Mouse (Mus musculus) olfactory bulb, adult 2 months (tissue): ENCODE data around the gene Stau1. TPM values are rescaled to one million over a fixed set of nuclear protein-coding genes. Genes with fewer than 3 reads are reported as not detected.
A peak's percentile ranks its signal among the peaks of the same experiment; 100 is the strongest.

Experiments
- H3K27ac ChIP-seq: fragments of 200-500 bp; 2 replicates; pipeline ENCODE4 v1.5.1; 2012; ENCODE audit warnings: low read depth, low read length; ENCODE audit not compliant: insufficient read depth
- H3K4me1 ChIP-seq: fragments of 200-500 bp; 2 replicates; pipeline ENCODE4 v1.6.1; 2012; ENCODE audit warnings: low read length; ENCODE audit not compliant: control insufficient read depth, insufficient read depth
- H3K4me3 ChIP-seq: fragments of 200-500 bp; 2 replicates; pipeline ENCODE4 v1.5.1; 2012; ENCODE audit warnings: mild to moderate bottlenecking, low read depth, low read length, moderate library complexity; ENCODE audit not compliant: insufficient read depth
- CTCF ChIP-seq: fragments of 200-500 bp; IDR thresholded peaks from 2 replicates; pipeline ENCODE4 v1.5.1; 2012; ENCODE audit warnings: low read depth, mild to moderate bottlenecking, low read length, moderate library complexity; ENCODE audit not compliant: insufficient read depth
- POLR2A ChIP-seq: fragments of 200-500 bp; IDR thresholded peaks from 2 replicates; pipeline ENCODE4 v1.6.1; 2012; ENCODE audit warnings: mild to moderate bottlenecking, low read depth, low read length, moderate library complexity; ENCODE audit not compliant: insufficient read depth
- WGBS: fragments of 180-500 bp; shearing (Covaris S2); methylation state at CpG from one replicate; pipeline ENCODE4 v1.1.7; 2018; 5-methylcytosine and 5-hydroxymethylcytosine counted together
- polyA plus RNA-seq: library from polyadenylated mRNA; stranded (reverse); fragments of >200 nt; gene quantifications from 2 replicates; pipeline ENCODE4 v1.2.4, GENCODE M21; 2012; ENCODE audit warnings: low replicate concordance; ENCODE audit not compliant: missing spikeins, insufficient read depth, insufficient read length

Stau1 gene
- polyA plus RNA-seq, 1 experiment, result not detected

DNA sequence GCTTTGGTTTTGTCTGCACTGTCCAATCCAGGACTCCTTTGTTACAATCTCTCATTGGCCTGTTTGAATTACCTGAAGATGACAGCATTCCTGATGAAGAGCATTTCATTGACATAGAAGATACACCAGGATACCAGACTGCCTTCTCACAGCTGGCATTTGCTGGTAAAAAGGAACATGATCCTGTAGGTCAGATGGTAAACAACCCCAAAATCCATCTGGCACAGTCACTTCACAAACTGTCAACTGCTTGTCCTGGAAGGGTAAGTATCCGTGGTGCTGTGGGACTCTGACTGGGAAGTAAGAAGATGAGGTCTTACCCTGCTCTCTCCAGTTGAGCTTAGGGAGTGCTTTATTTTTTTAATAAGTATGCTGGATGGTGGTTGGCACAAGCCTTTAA lies 51.8 kb downstream of the Stau1 start:
- WGBS, result 88% methylated on average over 1 of the region's 1 CpGs
- Histone ChIP-seq H3K27ac (no peak overlapping the region), H3K4me1 (0 out of 2 replicates have a peak, but pooled peaks cover 2% of the 10 kb centered on the region), H3K4me3 (no peak overlapping the region)
- TF ChIP-seq CTCF, result no peak
- no peak for TF ChIP-seq POLR2A

DNA sequence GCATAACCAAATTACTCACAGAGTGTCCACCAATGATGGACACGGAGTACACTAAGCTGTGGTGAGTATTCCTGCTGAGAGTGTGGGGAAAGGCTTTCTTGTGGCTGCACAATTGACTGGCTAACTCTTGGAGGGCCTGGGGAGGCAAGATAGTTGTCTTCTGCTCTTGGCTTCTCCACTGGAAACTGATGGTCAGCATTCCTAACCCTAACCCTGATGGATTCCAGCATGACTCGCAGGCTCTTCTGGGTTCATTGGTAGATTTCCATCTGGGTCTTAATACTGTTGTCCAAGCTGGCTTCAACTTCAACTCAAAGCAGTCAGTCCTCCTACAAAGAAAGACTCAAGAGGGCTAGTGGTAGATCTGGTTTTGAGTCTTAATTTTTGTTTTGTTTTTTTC lies 53.0 kb downstream of the Stau1 start:
- Histone ChIP-seq H3K4me3 (no peak overlapping the region), H3K27ac (no peak overlapping the region), H3K4me1 (0 out of 2 replicates have a peak, but pooled peaks cover 2% of the 10 kb centered on the region)
- WGBS, result 84% methylated on average over 2 of the region's 2 CpGs
- no peak for TF ChIP-seq CTCF
- no peak for TF ChIP-seq POLR2A

DNA sequence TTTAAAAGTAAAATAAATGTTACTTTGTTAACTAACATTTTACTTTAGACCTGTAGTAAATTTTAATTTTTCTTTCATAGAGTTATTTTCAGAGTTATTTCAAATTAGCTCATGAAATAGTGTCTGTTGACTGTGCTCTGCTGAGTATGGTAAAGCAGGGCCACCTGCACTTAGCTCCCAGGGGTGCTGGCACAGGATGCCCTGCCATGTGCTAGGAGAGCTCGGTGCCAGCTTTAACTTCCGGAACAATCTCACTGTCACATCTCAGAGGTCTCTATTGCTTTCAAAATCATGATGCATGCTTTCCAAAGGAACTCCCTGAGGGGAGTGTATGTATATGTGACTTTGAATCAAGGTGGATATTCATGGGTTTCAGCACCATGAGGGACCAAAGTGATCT lies 59.9 kb downstream of the Stau1 start:
- 47% methylated on average over 2 of the region's 2 CpGs for WGBS
- TF ChIP-seq POLR2A (no peak), CTCF (no peak)
- Histone ChIP-seq H3K27ac (no peak overlapping the region), H3K4me3 (no peak overlapping the region), H3K4me1 (peaks cover 6% of the 10 kb centered on the region)

DNA sequence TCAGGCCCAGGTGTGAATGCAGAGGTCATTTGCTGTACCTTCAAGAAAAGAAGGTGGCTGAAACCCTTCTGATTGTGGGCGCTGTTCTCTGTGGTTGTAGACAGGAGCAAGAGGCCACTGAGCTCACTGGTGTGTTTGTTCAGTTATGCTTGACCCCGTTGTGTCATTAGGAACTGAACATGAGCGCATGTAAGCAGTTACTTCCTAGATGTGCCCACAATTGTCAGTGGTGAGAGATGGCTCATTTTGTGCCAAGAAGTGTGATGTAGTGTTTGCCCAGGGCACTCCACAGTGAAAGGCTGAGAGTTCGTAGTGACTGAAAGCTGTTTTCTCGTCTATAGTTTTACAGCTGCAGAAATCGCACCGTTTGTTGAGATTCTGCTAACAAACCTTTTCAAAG lies 60.5 kb downstream of the Stau1 start:
- no peak overlapping the region for H3K4me3 ChIP-seq
- H3K27ac ChIP-seq, result no peak overlapping the region
- H3K4me1 ChIP-seq, result peaks cover 5% of the 10 kb centered on the region
- WGBS, result 83% methylated on average over 7 of the region's 7 CpGs
- TF ChIP-seq CTCF (no peak), POLR2A (no peak)

DNA sequence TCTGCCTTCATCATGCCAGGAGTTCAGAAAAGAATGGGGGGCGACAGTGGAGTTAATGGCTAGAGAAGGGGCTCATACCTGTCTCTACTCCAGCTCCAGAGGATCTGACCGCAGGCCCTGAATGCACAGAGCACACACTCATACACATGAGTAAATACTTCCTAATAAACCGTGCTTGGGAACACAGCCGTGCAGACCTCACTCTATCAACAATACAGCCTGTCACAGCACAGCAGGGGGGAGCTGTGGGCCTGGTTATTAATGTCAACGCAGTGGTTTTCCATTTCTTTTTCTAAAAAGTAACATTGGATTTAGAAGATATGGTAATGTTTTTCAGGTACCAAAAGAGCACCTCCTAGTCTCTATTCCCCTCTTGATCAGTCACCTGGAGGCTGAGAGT lies 61.7 kb downstream of the Stau1 start:
- TF ChIP-seq CTCF (no peak), POLR2A (no peak)
- WGBS, result 39% methylated on average over 5 of the region's 5 CpGs
- no peak overlapping the region for H3K27ac ChIP-seq
- peaks cover 4% of the 10 kb centered on the region for H3K4me1 ChIP-seq
- no peak overlapping the region for H3K4me3 ChIP-seq

DNA sequence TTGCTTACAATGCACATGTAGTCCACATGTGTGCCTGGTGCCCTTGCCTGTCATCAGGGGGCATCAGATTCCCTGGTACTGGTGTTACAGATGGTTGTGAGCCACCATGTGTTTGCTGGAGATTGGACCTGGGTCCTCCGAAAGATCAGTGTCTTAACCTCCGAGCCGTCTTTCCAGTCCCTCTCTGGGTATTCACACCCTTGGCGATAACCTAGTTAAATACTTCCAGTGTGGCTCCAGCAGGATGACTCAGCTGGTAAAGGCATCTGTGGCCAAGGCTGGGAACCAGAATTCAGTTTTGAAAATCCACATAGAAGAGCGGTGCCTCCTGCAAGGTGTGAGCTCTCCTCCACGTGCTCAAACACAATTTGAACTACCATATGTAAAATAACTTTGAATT lies 62.2 kb downstream of the Stau1 start:
- Histone ChIP-seq H3K4me1 (peaks cover 4% of the 10 kb centered on the region), H3K4me3 (no peak overlapping the region), H3K27ac (no peak overlapping the region)
- TF ChIP-seq POLR2A, result no peak
- no peak for TF ChIP-seq CTCF
- 72% methylated on average over 6 of the region's 6 CpGs for WGBS

DNA sequence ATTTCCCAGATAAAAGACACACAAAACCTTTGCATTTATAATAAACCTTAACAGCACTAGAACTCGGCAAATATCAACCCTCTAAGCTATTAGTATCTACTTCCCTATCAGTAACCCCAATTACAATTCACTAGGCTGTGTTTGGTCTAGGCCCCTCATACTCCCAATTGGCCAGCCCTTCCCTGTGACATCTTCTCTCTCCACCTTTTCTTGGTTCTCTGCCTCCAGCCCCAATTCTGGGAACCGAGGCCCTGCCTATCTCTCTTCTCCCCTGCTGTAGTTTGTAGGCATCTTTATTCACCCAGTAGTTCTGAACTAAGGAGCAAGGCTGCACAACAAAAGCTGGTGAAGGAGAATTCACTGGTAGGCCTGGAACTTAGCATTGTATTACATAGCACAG lies 72.1 kb downstream of the Stau1 start:
- 75% methylated on average over 2 of the region's 2 CpGs for WGBS
- Histone ChIP-seq H3K4me1 (no peaks in the 10 kb centered on the region), H3K27ac (no peak overlapping the region), H3K4me3 (no peak overlapping the region)
- TF ChIP-seq CTCF, result no peak
- no peak for TF ChIP-seq POLR2A

DNA sequence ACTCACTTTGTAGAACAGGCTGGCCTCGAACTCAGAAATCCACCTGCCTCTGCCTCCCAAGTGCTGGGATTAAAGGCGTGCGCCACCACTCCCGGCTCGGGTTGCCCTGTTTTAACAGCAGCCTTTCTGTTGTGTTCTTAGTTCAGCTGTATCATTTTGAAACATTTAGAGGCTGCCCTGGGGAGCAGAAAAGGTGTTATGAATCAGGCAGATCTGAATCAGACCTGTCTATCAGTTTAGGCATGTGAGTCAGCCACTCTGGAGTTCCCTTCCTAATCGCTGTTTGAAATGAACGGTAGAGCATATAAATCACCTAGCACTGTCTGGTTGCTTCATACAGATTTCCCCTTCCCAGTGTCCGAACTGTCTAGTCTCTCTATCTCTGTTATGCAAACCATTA lies 85.6 kb downstream of the Stau1 start:
- 85% methylated on average over 8 of the region's 8 CpGs for WGBS

DNA sequence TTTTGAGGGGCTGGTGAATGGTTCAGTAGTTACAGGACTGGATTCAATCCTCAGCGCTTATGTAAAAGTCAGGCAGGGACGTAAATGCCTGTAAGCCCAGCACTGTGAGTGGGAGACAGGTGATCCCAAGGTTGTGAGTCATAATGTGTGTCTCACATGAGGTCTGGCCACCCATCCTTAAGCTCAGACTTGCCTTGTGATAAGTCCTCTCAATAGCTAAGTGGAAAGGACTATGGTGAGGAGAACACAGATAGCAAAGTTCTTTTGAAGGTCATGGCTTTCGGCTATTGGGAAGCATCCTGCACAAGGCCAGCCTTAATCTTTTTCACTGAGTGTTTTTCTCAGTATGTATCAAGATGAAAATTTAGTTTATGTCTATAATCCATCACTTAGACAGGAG lies 86.4 kb downstream of the Stau1 start:
- H3K4me3 ChIP-seq, result no peak overlapping the region
- 93% methylated on average over 3 of the region's 3 CpGs for WGBS
- H3K4me1 ChIP-seq, result peaks cover 11% of the 10 kb centered on the region
- no peak for TF ChIP-seq CTCF
- no peak for TF ChIP-seq POLR2A
- H3K27ac ChIP-seq, result no peak overlapping the region

More for the DNA sequence above, 85.6 kb downstream of the Stau1 start:
- Histone ChIP-seq H3K4me3 (no peak overlapping the region), H3K27ac (no peak overlapping the region), H3K4me1 (peaks cover 9% of the 10 kb centered on the region)
- TF ChIP-seq POLR2A, result no peak
- no peak for TF ChIP-seq CTCF

DNA sequence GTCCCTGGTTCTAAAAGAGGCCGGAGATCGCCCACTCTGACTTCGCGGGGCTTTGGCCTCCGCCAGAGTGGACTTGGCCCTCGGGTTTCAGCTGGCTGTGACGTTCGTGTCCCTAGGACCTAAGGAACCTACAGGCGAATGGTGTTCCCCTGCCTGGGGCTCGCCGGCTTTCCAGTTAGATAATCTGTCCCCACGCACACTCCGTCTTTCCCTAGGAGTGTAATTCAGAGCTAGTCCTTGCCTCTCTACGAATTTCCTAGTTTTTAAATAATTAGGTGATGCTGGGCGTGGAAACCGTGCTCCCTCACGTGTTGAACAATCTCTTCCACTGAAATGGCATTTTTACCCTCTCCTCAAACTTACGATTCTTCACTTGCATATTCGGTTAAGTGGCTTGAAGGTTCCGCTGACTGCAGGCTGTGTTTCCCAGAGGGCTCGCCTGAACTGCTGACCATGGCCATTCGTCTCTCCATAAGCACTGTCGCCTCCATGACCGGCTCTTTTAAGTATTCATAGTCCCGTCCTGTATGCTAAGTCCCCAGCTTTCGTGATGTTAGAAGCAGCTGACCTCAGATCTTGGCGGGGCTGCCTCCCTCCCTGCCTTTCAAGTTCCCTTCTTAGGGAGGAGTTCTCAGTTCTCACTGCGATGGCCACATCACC lies 89.4 kb downstream of the Stau1 start:
- WGBS, result under 1% methylated on average over 28 of the region's 28 CpGs
- Histone ChIP-seq H3K27ac (peak overlapping the region; percentile 27; the same call in 1 of the 2 replicates), H3K4me3 (peak overlapping the region; percentile 79), H3K4me1 (peaks cover 11% of the 10 kb centered on the region)
- no peak for TF ChIP-seq POLR2A
- TF ChIP-seq CTCF, result no peak
